Mouse (Mus musculus): ENCODE measurements around the gene Capzb. TPM values are rescaled to one million over a fixed set of nuclear protein-coding genes. Genes with fewer than 3 reads are reported as not detected.

Gene Capzb
- total RNA-seq, 2 experiments from 2014 or later = 343 to 361 TPM

- no peak for DNase-seq (ENCODE audit: low spot score in 2 of 2)
These were observed 40.4 kb downstream of the Capzb start for GRCm38 (mm10) chr4:139233146-139233495.

GRCm38 (mm10) chr4:139233755-139234254 lies 41.1 kb downstream of the Capzb start:
- no peak for DNase-seq (ENCODE audit: low spot score in 2 of 2)

GRCm38 (mm10) chr4:139234261-139234660 lies 41.6 kb downstream of the Capzb start:
- DNase-seq (ENCODE audit: low spot score in 2 of 2) = no peak

- no peak for DNase-seq (ENCODE audit: low spot score in 2 of 2)
These were observed 42.9 kb downstream of the Capzb start for GRCm38 (mm10) chr4:139235556-139235955.

GRCm38 (mm10) chr4:139238612-139239011 lies 45.9 kb downstream of the Capzb start:
- no peak for DNase-seq (ENCODE audit: low spot score in 2 of 2)

GRCm38 (mm10) chr4:139240334-139240733 lies 47.6 kb downstream of the Capzb start:
- DNase-seq (ENCODE audit: low spot score in 2 of 2) = no peak

GRCm38 (mm10) chr4:139241678-139242606 lies 49.2 kb downstream of the Capzb start:
- no peak for DNase-seq (ENCODE audit: low spot score in 2 of 2)

- DNase-seq (ENCODE audit: low spot score in 2 of 2) = no peak
These were observed 49.9 kb downstream of the Capzb start for GRCm38 (mm10) chr4:139242607-139242955.

GRCm38 (mm10) chr4:139244176-139244575 lies 51.5 kb downstream of the Capzb start:
- no peak for DNase-seq (ENCODE audit: low spot score in 2 of 2)

- no peak for DNase-seq (ENCODE audit: low spot score in 2 of 2)
These were observed 52.1 kb downstream of the Capzb start for GRCm38 (mm10) chr4:139244766-139245165.

GRCm38 (mm10) chr4:139245534-139245933 lies 52.8 kb downstream of the Capzb start:
- no peak for DNase-seq (ENCODE audit: low spot score in 2 of 2)

GRCm38 (mm10) chr4:139246130-139246877 lies 53.6 kb downstream of the Capzb start:
- no peak for DNase-seq (ENCODE audit: low spot score in 2 of 2)

- DNase-seq (ENCODE audit: low spot score in 2 of 2) = no peak
These were observed 55.3 kb downstream of the Capzb start for GRCm38 (mm10) chr4:139247966-139248365.

GRCm38 (mm10) chr4:139248736-139249135 lies 56.0 kb downstream of the Capzb start:
- DNase-seq (ENCODE audit: low spot score in 2 of 2) = no peak

GRCm38 (mm10) chr4:139250043-139250442 lies 57.3 kb downstream of the Capzb start:
- DNase-seq (ENCODE audit: low spot score in 2 of 2) = no peak

- no peak for DNase-seq (ENCODE audit: low spot score in 2 of 2)
These were observed 58.2 kb downstream of the Capzb start for GRCm38 (mm10) chr4:139250886-139251285.

- peak; percentile 58 to 80 for DNase-seq (ENCODE audit: low spot score in 2 of 2)
These were observed 59.5 kb downstream of the Capzb start for GRCm38 (mm10) chr4:139252051-139252760.

GRCm38 (mm10) chr4:139253206-139253605 lies 60.5 kb downstream of the Capzb start:
- DNase-seq (ENCODE audit: low spot score in 2 of 2) = no peak

- DNase-seq (ENCODE audit: low spot score in 2 of 2) = no peak
These were observed 63.4 kb downstream of the Capzb start for GRCm38 (mm10) chr4:139256146-139256545.

GRCm38 (mm10) chr4:139256708-139257107 lies 64.0 kb downstream of the Capzb start:
- no peak for DNase-seq (ENCODE audit: low spot score in 2 of 2)

GRCm38 (mm10) chr4:139258621-139259301 lies 66.1 kb downstream of the Capzb start:
- DNase-seq (ENCODE audit: low spot score in 2 of 2) = no peak

Data from adrenal gland, postnatal 4 days (tissue).